Mouse (Mus musculus) small intestine, adult 2 months (tissue): ENCODE data around the gene Pcnp.

Experiments used
- CTCF ChIP-seq: fragments of 200-500 bp; IDR thresholded peaks from 2 replicates; pipeline ENCODE4 v1.5.1; 2012; ENCODE audit warnings: low read depth, mild to moderate bottlenecking, control low read depth, inconsistent platforms, low read length, moderate library complexity, mixed read lengths; ENCODE audit not compliant: insufficient replicate concordance, insufficient read length; ENCODE audit errors: extremely low read depth
- POLR2A ChIP-seq: fragments of 200-500 bp; IDR thresholded peaks from 2 replicates; pipeline ENCODE4 v1.6.1; 2012; ENCODE audit warnings: low read depth, mild to moderate bottlenecking, control low read depth, inconsistent platforms, low read length, moderate library complexity

GRCm38 (mm10) chr16:55971735-55972615 lies 57.6 kb downstream of the Pcnp start:
- no peak for TF ChIP-seq CTCF
- TF ChIP-seq POLR2A = no peak
